Mouse (Mus musculus) limb, embryonic 14.5 days (tissue): ENCODE measurements at regions not wholly inside any gene's neighbourhood (a gene's known extent, or its start where the extent isn't known, plus 50 kb on each side); places are given as distances from the start of the nearest gene placed in this dataset.
A peak's percentile ranks its signal among the peaks of the same experiment; 100 is the strongest.

ENCODE experiments used
- ATAC-seq: fragments of 200-750 bp; cut with Nextera tagmentation; 2 replicates; pipeline ENCODE4 v1.8.0; 2017; ENCODE audit warnings: low read depth, moderate number of reproducible peaks, moderate TSS enrichment; ENCODE audit not compliant: low FRiP score
- DNase-seq: peaks from one replicate; pipeline ENCODE4 v3.0.0-alpha.2; 2015; ENCODE audit warnings: low spot score
- H3K27ac ChIP-seq: fragments of 300-500 bp; sonication (generic); replicated peaks from 2 replicates; pipeline ENCODE4 v1.5.1; 2014; ENCODE audit warnings: low read depth, mild to moderate bottlenecking, low read length, moderate library complexity, mixed read lengths
- H3K27me3 ChIP-seq: fragments of 300-500 bp; sonication (generic); 2 replicates; pipeline ENCODE4 v1.6.1; 2014; ENCODE audit warnings: low read length, mixed read lengths; ENCODE audit not compliant: control insufficient read depth, insufficient read depth
- H3K36me3 ChIP-seq: fragments of 300-500 bp; sonication (generic); 2 replicates; pipeline ENCODE4 v1.6.1; 2014; ENCODE audit warnings: mild to moderate bottlenecking, low read length, moderate library complexity, mixed read lengths; ENCODE audit not compliant: control insufficient read depth, insufficient read depth
- H3K4me1 ChIP-seq: fragments of 300-500 bp; sonication (generic); 2 replicates; pipeline ENCODE4 v1.6.1; 2014; ENCODE audit warnings: antibody characterized with exemption, low read length, mixed read lengths; ENCODE audit not compliant: control insufficient read depth, insufficient read depth
- H3K4me2 ChIP-seq: fragments of 300-500 bp; sonication (generic); replicated peaks from 2 replicates; pipeline ENCODE4 v1.6.1; 2014; ENCODE audit warnings: low read depth, mild to moderate bottlenecking, low read length, moderate library complexity; ENCODE audit not compliant: severe bottlenecking
- H3K4me3 ChIP-seq: fragments of 300-500 bp; sonication (generic); replicated peaks from 2 replicates; pipeline ENCODE4 v1.5.1; 2014; ENCODE audit warnings: low read length
- H3K9ac ChIP-seq: fragments of 300-500 bp; sonication (generic); 2 replicates; pipeline ENCODE4 v1.6.1; 2014; ENCODE audit warnings: mild to moderate bottlenecking, low read depth, low read length, moderate library complexity; ENCODE audit not compliant: severe bottlenecking
- H3K9me3 ChIP-seq: fragments of 300-500 bp; sonication (generic); 2 replicates; pipeline ENCODE4 v1.6.1; 2016; ENCODE audit warnings: low read length; ENCODE audit not compliant: control insufficient read depth
- POLR2A ChIP-seq: fragments of 200-500 bp; IDR thresholded peaks from 2 replicates; pipeline ENCODE4 v1.8.0; 2012; ENCODE audit warnings: inconsistent platforms, mild to moderate bottlenecking, moderate library complexity, borderline replicate concordance; ENCODE audit not compliant: insufficient read depth, insufficient read length; ENCODE audit errors: extremely low read depth
- WGBS: fragments of 180-500 bp; shearing (Covaris S2); extraction: QIAGEN DNeasy Blood & Tissue Kit; methylation state at CpG from one replicate; pipeline ENCODE4 v1.1.7; 2014; 5-methylcytosine and 5-hydroxymethylcytosine counted together

- 80% methylated on average over 3 of the region's 3 CpGs for WGBS
- Histone ChIP-seq H3K4me3 (no peak overlapping the region), H3K27ac (no peak overlapping the region), H3K4me2 (no peak overlapping the region), H3K4me1 (no peaks in the 10 kb centered on the region), H3K27me3 (no peaks in the 10 kb centered on the region), H3K36me3 (no peaks in the 10 kb centered on the region), H3K9ac (no peak overlapping the region), H3K9me3 (no peaks in the 10 kb centered on the region)
- DNase-seq = no peak
- no peak for ATAC-seq
- TF ChIP-seq POLR2A = no peak
Observed at GRCm38 (mm10) chr9:71058655-71059054, 106.6 kb upstream of the Lipc start.

- H3K27ac ChIP-seq = no peak overlapping the region
- ATAC-seq = no peak
- no peaks in the 10 kb centered on the region for H3K27me3 ChIP-seq
- no peak overlapping the region for H3K4me2 ChIP-seq
- no peaks in the 10 kb centered on the region for H3K4me1 ChIP-seq
- WGBS = 81% methylated on average over 3 of the region's 3 CpGs
- H3K4me3 ChIP-seq = no peak overlapping the region
- no peaks in the 10 kb centered on the region for H3K9me3 ChIP-seq
- H3K36me3 ChIP-seq = no peaks in the 10 kb centered on the region
- no peak overlapping the region for H3K9ac ChIP-seq
- no peak for TF ChIP-seq POLR2A
- no peak for DNase-seq
Observed at GRCm38 (mm10) chr9:71056836-71057235, 104.8 kb upstream of the Lipc start.

GRCm38 (mm10) chr9:71043899-71044298 lies 91.9 kb upstream of the Lipc start:
- no peak for TF ChIP-seq POLR2A
- DNase-seq (peak; percentile 31), ATAC-seq (no peak)
- Histone ChIP-seq H3K4me1 (no peaks in the 10 kb centered on the region), H3K9ac (no peak overlapping the region), H3K4me2 (no peak overlapping the region), H3K36me3 (no peaks in the 10 kb centered on the region), H3K4me3 (no peak overlapping the region), H3K9me3 (no peaks in the 10 kb centered on the region), H3K27me3 (no peaks in the 10 kb centered on the region), H3K27ac (no peak overlapping the region)
- WGBS = 73% methylated on average over 1 of the region's 1 CpGs

- H3K4me1 ChIP-seq = no peaks in the 10 kb centered on the region
- WGBS = 75% methylated on average over 6 of the region's 6 CpGs
- no peak overlapping the region for H3K4me2 ChIP-seq
- H3K36me3 ChIP-seq = no peaks in the 10 kb centered on the region
- no peak overlapping the region for H3K4me3 ChIP-seq
- no peak overlapping the region for H3K27ac ChIP-seq
- no peaks in the 10 kb centered on the region for H3K27me3 ChIP-seq
- TF ChIP-seq POLR2A = no peak
- no peak for ATAC-seq
- DNase-seq = no peak
- no peak overlapping the region for H3K9ac ChIP-seq
- H3K9me3 ChIP-seq = no peaks in the 10 kb centered on the region
Observed at GRCm38 (mm10) chr9:71035286-71035685, 83.3 kb upstream of the Lipc start.

- H3K9me3 ChIP-seq = no peaks in the 10 kb centered on the region
- no peak for DNase-seq
- H3K4me2 ChIP-seq = no peak overlapping the region
- H3K9ac ChIP-seq = no peak overlapping the region
- no peaks in the 10 kb centered on the region for H3K36me3 ChIP-seq
- H3K4me1 ChIP-seq = no peaks in the 10 kb centered on the region
- H3K4me3 ChIP-seq = no peak overlapping the region
- TF ChIP-seq POLR2A = no peak
- no peaks in the 10 kb centered on the region for H3K27me3 ChIP-seq
- ATAC-seq = no peak
- H3K27ac ChIP-seq = no peak overlapping the region
Observed at GRCm38 (mm10) chr9:71032156-71032555, 80.1 kb upstream of the Lipc start.
